In genomic region chr19:18582226-18582625, GRCm38 (mm10) we compare ENCODE assay signal across 26 mouse cellular contexts.
"Had no signal": no experiment of that assay in that cellular context is flagged by ENCODE, and none has a peak within 500 bp of the region (broad histone marks: within the 10 kb centered on the region; RNA-seq: fewer than 3 reads in every experiment).

No protein-coding gene starts in this region.

- H3K36me3 ChIP-seq: hindbrain, embryonic 10.5 days; hindbrain, embryonic 12.5 days; limb, embryonic 10.5 days had no signal

- ATAC-seq: hindbrain, embryonic 16.5 days; inflammation-experienced regulatory T-cells, adult 6 months; intestine, embryonic 16.5 days had no signal

- H3K27ac ChIP-seq: gastrocnemius, adult 2 months; heart, adult 2 months; heart, embryonic 13.5 days; heart, embryonic 15.5 days; hindbrain, embryonic 10.5 days; hindbrain, embryonic 12.5 days; hindbrain, embryonic 14.5 days; layer of hippocampus, adult 2 months; left cerebral cortex, adult 2 months; limb, embryonic 10.5 days; limb, embryonic 12.5 days; liver, embryonic 14.5 days had no signal

- H3K4me2 ChIP-seq: heart, embryonic 11.5 days; heart, embryonic 13.5 days; heart, embryonic 15.5 days; hindbrain, embryonic 12.5 days; hindbrain, embryonic 14.5 days; limb, embryonic 12.5 days; liver, embryonic 11.5 days had no signal

- DNase-seq: gastrocnemius, adult 2 months; gastrocnemius, postnatal 10 days; gastrocnemius, postnatal 25 days; heart, adult 2 months; heart, postnatal 4 days; kidney, adult 18-20 months; kidney, adult 8-10 months; kidney, postnatal 10 days; kidney, postnatal 25 days; kidney, postnatal 4 days; liver had no signal

- H3K9me3 ChIP-seq: heart, embryonic 13.5 days; heart, embryonic 15.5 days; hindbrain, embryonic 10.5 days; hindbrain, embryonic 12.5 days; limb, embryonic 10.5 days; limb, embryonic 12.5 days had no signal

- H3K27me3 ChIP-seq: heart, embryonic 13.5 days; heart, embryonic 15.5 days; hindbrain, embryonic 12.5 days; limb, embryonic 12.5 days had no signal

- H3K4me3 ChIP-seq: gastrocnemius, adult 2 months; heart, adult 2 months; heart, embryonic 13.5 days; heart, embryonic 15.5 days; hindbrain, embryonic 10.5 days; hindbrain, embryonic 12.5 days; layer of hippocampus, adult 2 months; left cerebral cortex, adult 2 months; limb, embryonic 10.5 days; limb, embryonic 12.5 days had no signal

- H3K9ac ChIP-seq: heart, embryonic 13.5 days; heart, embryonic 15.5 days; hindbrain, embryonic 12.5 days; hindbrain, embryonic 14.5 days; limb, embryonic 12.5 days; liver, embryonic 14.5 days had no signal
